Mouse (Mus musculus): ENCODE results near the gene Olfr58. TPM values are rescaled to one million over a fixed set of nuclear protein-coding genes. Genes with fewer than 3 reads are reported as not detected.

Gene Olfr58
- not detected for total RNA-seq (2023)

GRCm38 (mm10) chr9:19779983-19780382 is at the start of gene Olfr58:
Gene Olfr58 (plus strand): TSS chr9:19780283.

GRCm38 (mm10) chr9:19804606-19805005 is 24.5 kb downstream of the Olfr58 start, which contains the start of gene Olfr859:
Gene Olfr859 (plus strand): TSS chr9:19804906.

Other genes starting within 250 kb of the Olfr58 start
- not detected for gene Olfr853, start 239.2 kb upstream of the Olfr58 start, total RNA-seq (2023)
- not detected for gene Olfr854, start 212.9 kb upstream of the Olfr58 start, total RNA-seq (2023)
- not detected for gene Olfr855, start 197.7 kb upstream of the Olfr58 start, total RNA-seq (2023)
- gene Zfp317, start 158.2 kb upstream of the Olfr58 start, total RNA-seq (2023): 10 to 100 TPM; 37.2 to 40.6 TPM
- gene Olfr857, start 70.8 kb upstream of the Olfr58 start, total RNA-seq (2023): not detected
- not detected for gene Olfr859, start 24.6 kb downstream of the Olfr58 start, total RNA-seq (2023)
- gene Olfr860, start 69.5 kb downstream of the Olfr58 start, total RNA-seq (2023): not detected
- gene Olfr862, start 107.7 kb downstream of the Olfr58 start, total RNA-seq (2023): not detected
- not detected for gene Olfr77, start 136.6 kb downstream of the Olfr58 start, total RNA-seq (2023)
- not detected for gene Olfr866, start 247.8 kb downstream of the Olfr58 start, total RNA-seq (2023)